Mouse (Mus musculus) MEL (cell line): ENCODE results near the gene Aebp1. TPM values are rescaled to one million over a fixed set of nuclear protein-coding genes. Genes with fewer than 3 reads are reported as not detected.

Source experiments
- DNase-seq: peaks from one replicate; pipeline ENCODE4 v3.0.0; 2011; ENCODE audit warnings: low read depth, low spot score
- H3K27ac ChIP-seq: 2 replicates; pipeline ENCODE4 v1.5.1; 2012; ENCODE audit warnings: low read depth, mild to moderate bottlenecking, control low read depth, low read length, moderate library complexity; ENCODE audit not compliant: control insufficient read depth
- H3K27me3 ChIP-seq, 2 experiments: fragments of 150-350 bp in 1 of 2; sonication (generic) in 1 of 2; 2 replicates each; pipeline ENCODE4 v1.6.1; 2012; ENCODE audit warnings: low read length in 2 of 2, mild to moderate bottlenecking in 2 of 2, improper control_type of control experiment in 1 of 2, moderate library complexity in 1 of 2; ENCODE audit not compliant: insufficient read depth in 2 of 2, control insufficient read depth in 1 of 2
- H3K36me3 ChIP-seq, 2 experiments: 2 replicates each; pipeline ENCODE4 v1.6.1; 2012 to 2014; ENCODE audit warnings: low read length in 2 of 2, improper control_type of control experiment in 1 of 2, inconsistent platforms in 1 of 2, mild to moderate bottlenecking in 1 of 2; ENCODE audit not compliant: insufficient read depth in 2 of 2, control insufficient read depth in 1 of 2
- H3K4me1 ChIP-seq, 2 experiments: fragments of 150-350 bp in 1 of 2; sonication (generic) in 1 of 2; 2 replicates each; pipeline ENCODE4 v1.6.1; 2012; ENCODE audit warnings: low read length in 2 of 2, improper control_type of control experiment in 1 of 2, mild to moderate bottlenecking in 1 of 2; ENCODE audit not compliant: insufficient read depth in 2 of 2, control insufficient read depth in 1 of 2
- H3K4me3 ChIP-seq, 2 experiments: fragments of 150-350 bp in 1 of 2; sonication (generic) in 1 of 2; 2 replicates each; pipeline ENCODE4 v1.5.1; 2012; ENCODE audit warnings: low read depth in 2 of 2, low read length in 2 of 2, mild to moderate bottlenecking in 2 of 2, moderate library complexity in 2 of 2, control low read depth in 1 of 2, improper control_type of control experiment in 1 of 2; ENCODE audit not compliant: control insufficient read depth in 1 of 2, insufficient read depth in 1 of 2
- H3K79me2 ChIP-seq: 2 replicates; pipeline ENCODE4 v1.6.1; 2012; ENCODE audit warnings: mild to moderate bottlenecking, low read length, moderate library complexity; ENCODE audit not compliant: control insufficient read depth, poor library complexity, insufficient read depth
- H3K9ac ChIP-seq: 2 replicates; pipeline ENCODE4 v1.6.1; 2012; ENCODE audit warnings: low read depth, mild to moderate bottlenecking, control low read depth, low read length, moderate library complexity; ENCODE audit not compliant: control insufficient read depth, poor library complexity, severe bottlenecking
- H3K9me3 ChIP-seq: fragments of 150-350 bp; sonication (generic); replicated peaks from 2 replicates; pipeline ENCODE4 v1.6.1; 2012; ENCODE audit warnings: mild to moderate bottlenecking, low read length, improper control_type of control experiment, moderate library complexity; ENCODE audit not compliant: insufficient read depth
- BHLHE40 ChIP-seq: IDR thresholded peaks from 2 replicates; pipeline ENCODE4 v1.6.1; 2012; ENCODE audit warnings: low read depth, mild to moderate bottlenecking, inconsistent platforms, low read length, improper control_type of control experiment, borderline replicate concordance
- CHD2 ChIP-seq: IDR thresholded peaks from 2 replicates; pipeline ENCODE4 v1.6.1; 2011; ENCODE audit warnings: low read length, improper control_type of control experiment
- CTCF ChIP-seq, 3 experiments: IDR thresholded peaks in 2 of 3; conservative IDR thresholded peaks in 1 of 3; 2 replicates each; pipeline ENCODE4 v1.5.1; 2011 to 2012; ENCODE audit warnings: low read length in 3 of 3, low read depth in 2 of 3, mild to moderate bottlenecking in 2 of 3, improper control_type of control experiment in 1 of 3, inconsistent platforms in 1 of 3, mixed read lengths in 1 of 3, moderate library complexity in 1 of 3; ENCODE audit not compliant: control insufficient read depth in 1 of 3, insufficient read depth in 1 of 3, poor library complexity in 1 of 3, severe bottlenecking in 1 of 3
- E2F4 ChIP-seq: IDR thresholded peaks from 2 replicates; pipeline ENCODE4 v1.6.1; 2011; ENCODE audit warnings: low read depth, low read length, improper control_type of control experiment, borderline replicate concordance
- ELF1 ChIP-seq: IDR thresholded peaks from 2 replicates; pipeline ENCODE4 v1.6.1; 2014; ENCODE audit warnings: low read depth, mild to moderate bottlenecking, inconsistent platforms, low read length, improper control_type of control experiment, moderate library complexity
- EP300 ChIP-seq, 2 experiments: IDR thresholded peaks; 2 replicates each; pipeline ENCODE4 v1.6.1; 2011; ENCODE audit warnings: improper control_type of control experiment in 2 of 2, low read length in 2 of 2, low read depth in 1 of 2, mild to moderate bottlenecking in 1 of 2
- GABPA ChIP-seq: IDR thresholded peaks from 2 replicates; pipeline ENCODE4 v1.6.1; 2012; ENCODE audit warnings: low read depth, mild to moderate bottlenecking, inconsistent platforms, low read length, improper control_type of control experiment, moderate library complexity
- KAT2A ChIP-seq: conservative IDR thresholded peaks from 2 replicates; pipeline ENCODE4 v1.6.1; 2012; ENCODE audit warnings: low read depth, low read length, improper control_type of control experiment, inconsistent platforms
- MAFK ChIP-seq: IDR thresholded peaks from 2 replicates; pipeline ENCODE4 v1.6.1; 2011; ENCODE audit warnings: low read depth, mild to moderate bottlenecking, low read length, improper control_type of control experiment, borderline replicate concordance
- MAX ChIP-seq: IDR thresholded peaks from 2 replicates; pipeline ENCODE4 v1.6.1; 2011; ENCODE audit warnings: low read length, improper control_type of control experiment
- MAZ ChIP-seq: IDR thresholded peaks from 2 replicates; pipeline ENCODE4 v1.6.1; 2012; ENCODE audit warnings: low read depth, mild to moderate bottlenecking, inconsistent platforms, low read length, improper control_type of control experiment
- MXI1 ChIP-seq: IDR thresholded peaks from 2 replicates; pipeline ENCODE4 v1.6.1; 2011; ENCODE audit warnings: mild to moderate bottlenecking, low read depth, low read length, improper control_type of control experiment
- MYB ChIP-seq: IDR thresholded peaks from 2 replicates; pipeline ENCODE4 v1.6.1; 2011; ENCODE audit warnings: mild to moderate bottlenecking, low read depth, low read length, improper control_type of control experiment
- MYC ChIP-seq: IDR thresholded peaks from 2 replicates; pipeline ENCODE4 v1.6.1; 2011; ENCODE audit warnings: low read depth, mild to moderate bottlenecking, low read length, improper control_type of control experiment, moderate library complexity
- POLR2AphosphoS2 ChIP-seq: IDR thresholded peaks from 2 replicates; pipeline ENCODE4 v1.6.1; 2011; ENCODE audit warnings: low read length, improper control_type of control experiment
- RAD21 ChIP-seq: IDR thresholded peaks from 2 replicates; pipeline ENCODE4 v1.6.1; 2011; ENCODE audit warnings: mild to moderate bottlenecking, low read depth, low read length, improper control_type of control experiment
- SIN3A ChIP-seq: IDR thresholded peaks from 2 replicates; pipeline ENCODE4 v1.6.1; 2012; ENCODE audit warnings: low read length, improper control_type of control experiment, inconsistent platforms
- SMC3 ChIP-seq: IDR thresholded peaks from 2 replicates; pipeline ENCODE4 v1.6.1; 2011; ENCODE audit warnings: low read depth, low read length, improper control_type of control experiment
- TBP ChIP-seq: IDR thresholded peaks from 2 replicates; pipeline ENCODE4 v1.8.0; 2011; ENCODE audit warnings: low read depth, low read length, improper control_type of control experiment
- TCF12 ChIP-seq: IDR thresholded peaks from 2 replicates; pipeline ENCODE4 v1.6.1; 2014; ENCODE audit warnings: low read depth, mild to moderate bottlenecking, inconsistent platforms, low read length, improper control_type of control experiment, moderate library complexity
- UBTF ChIP-seq: IDR thresholded peaks from 2 replicates; pipeline ENCODE4 v1.6.1; 2012; ENCODE audit warnings: low read depth, mild to moderate bottlenecking, inconsistent platforms, low read length, improper control_type of control experiment, moderate library complexity, borderline replicate concordance; ENCODE audit not compliant: insufficient read depth
- USF1 ChIP-seq: IDR thresholded peaks from 2 replicates; pipeline ENCODE4 v1.6.1; 2014; ENCODE audit warnings: low read depth, mild to moderate bottlenecking, inconsistent platforms, low read length, improper control_type of control experiment, moderate library complexity
- USF2 ChIP-seq, 2 experiments: IDR thresholded peaks; 2 replicates each; pipeline ENCODE4 v1.6.1; 2011 to 2012; ENCODE audit warnings: improper control_type of control experiment in 2 of 2, low read length in 2 of 2, borderline replicate concordance in 1 of 2, inconsistent platforms in 1 of 2, low read depth in 1 of 2, mild to moderate bottlenecking in 1 of 2; ENCODE audit not compliant: insufficient read depth in 1 of 2
- ZC3H11A ChIP-seq: IDR thresholded peaks from 2 replicates; pipeline ENCODE4 v1.6.1; 2012; ENCODE audit warnings: low read depth, mild to moderate bottlenecking, inconsistent platforms, low read length, improper control_type of control experiment
- polyA plus RNA-seq, 2 experiments: library from polyadenylated mRNA; stranded (reverse) in 1 of 2; unstranded in 1 of 2; fragments of >175 nt in 1 of 2; fragments of >200 nt in 1 of 2; gene quantifications; 2 replicates each; pipeline versions ENCODE4 v1.2.1 to v1.2.4; 2012; ENCODE audit warnings: low replicate concordance in 2 of 2, low read depth in 1 of 2; ENCODE audit not compliant: insufficient read length in 2 of 2, insufficient read depth in 1 of 2, missing spikeins in 1 of 2
- total RNA-seq: library from RNA; depleted of rRNA; stranded (reverse); fragments of 300-350 nt; gene quantifications from 2 replicates; pipeline ENCODE4 v1.2.3, GENCODE M21; 2012

Aebp1 gene
- total and polyA plus RNA-seq, 3 experiments = 0.10 TPM; not detected in 2

DNA sequence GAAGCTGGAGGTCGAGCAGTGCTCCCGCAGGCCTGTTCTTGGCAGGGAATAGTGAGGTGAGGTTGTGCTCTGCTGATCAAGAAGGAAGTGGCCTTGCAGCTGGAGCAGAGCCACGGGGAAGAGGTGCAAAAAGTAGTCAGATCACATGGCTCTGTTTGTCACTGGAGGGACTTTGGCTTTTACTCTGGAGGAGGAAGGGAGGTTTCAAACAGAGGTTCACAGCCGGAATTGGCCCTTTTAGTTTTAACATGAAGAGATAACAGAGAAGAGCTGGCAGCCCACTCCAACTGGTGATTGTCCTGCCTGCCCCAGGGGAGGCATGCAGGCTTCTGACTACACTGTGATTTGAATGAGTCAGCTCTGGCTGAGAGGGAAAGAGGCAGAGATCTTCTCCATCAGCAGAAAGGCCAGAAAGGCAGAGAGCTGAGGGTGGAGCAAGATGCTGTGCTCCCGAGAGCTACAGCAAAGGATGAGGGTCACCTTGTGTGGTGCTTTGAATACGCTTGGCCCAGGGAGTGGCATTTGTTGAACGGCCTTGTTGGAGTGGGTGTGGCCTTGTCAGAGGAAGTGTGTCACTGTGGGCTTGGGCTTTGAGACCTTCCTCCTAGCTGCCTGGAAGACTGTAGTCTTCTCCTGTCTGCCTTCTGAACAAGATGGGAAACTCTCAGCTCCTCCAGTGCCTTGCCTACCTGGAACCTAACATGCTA is 15.0 kb upstream of the Aebp1 start:
- Histone ChIP-seq H3K9ac (no peak overlapping the region), H3K27ac (no peak overlapping the region), H3K4me3 (no peak overlapping the region), H3K9me3 (no peaks in the 10 kb centered on the region), H3K36me3 (no peaks in the 10 kb centered on the region; a peak in 1 of 4 replicates), H3K79me2 (no peaks in the 10 kb centered on the region), H3K27me3 (no peaks in the 10 kb centered on the region), H3K4me1 (peaks cover 0 to 13% of the 10 kb centered on the region in 2 experiments; a peak in 3 of 4 replicates)
- no peak for TF ChIP-seq CHD2
- no peak for TF ChIP-seq E2F4
- no peak for TF ChIP-seq TCF12
- peak; percentile 25; the same call in 1 of the 2 replicates for TF ChIP-seq MAX
- no peak for TF ChIP-seq MYB
- no peak for TF ChIP-seq CTCF (IDR thresholded peaks at IDR 0.05 in 2 of 3, conservative IDR thresholded peaks at IDR 0.05 in 1 of 3; ENCODE audit: control insufficient read depth in 1 of 3, insufficient read depth in 1 of 3, low read depth in 2 of 3, low read length in 3 of 3, poor library complexity in 1 of 3, severe bottlenecking in 1 of 3)
- TF ChIP-seq MYC = no peak
- no peak for TF ChIP-seq BHLHE40
- TF ChIP-seq USF1 = 0 out of 2 replicates have a peak, but pooled peaks have one; percentile 32
- no peak for TF ChIP-seq SMC3
- no peak for TF ChIP-seq USF2 (IDR thresholded peaks at IDR 0.05; ENCODE audit: borderline replicate concordance in 1 of 2, insufficient read depth in 1 of 2, low read depth in 1 of 2, low read length in 2 of 2)
- DNase-seq = peak; percentile 41

- Histone ChIP-seq H3K36me3 (peaks cover 0 to 4% of the 10 kb centered on the region in 2 experiments; a peak in 2 of 4 replicates), H3K9me3 (no peaks in the 10 kb centered on the region), H3K4me1 (peaks cover 2 to 18% of the 10 kb centered on the region in 2 experiments), H3K9ac (no peak overlapping the region), H3K27ac (no peak overlapping the region), H3K79me2 (no peaks in the 10 kb centered on the region), H3K4me3 (no peak overlapping the region), H3K27me3 (no peaks in the 10 kb centered on the region)
- no peak for DNase-seq
- no peak for TF ChIP-seq E2F4
- no peak for TF ChIP-seq MYC
- TF ChIP-seq UBTF = no peak
- TF ChIP-seq MAZ = no peak
- TF ChIP-seq KAT2A = no peak
- TF ChIP-seq GABPA = no peak
- no peak for TF ChIP-seq MYB
- no peak for TF ChIP-seq POLR2AphosphoS2
- no peak for TF ChIP-seq USF1
- no peak for TF ChIP-seq TBP
- no peak for TF ChIP-seq ELF1
- TF ChIP-seq MAFK = no peak
- no peak for TF ChIP-seq MXI1
- no peak for TF ChIP-seq RAD21
- no peak for TF ChIP-seq EP300 (IDR thresholded peaks at IDR 0.05; ENCODE audit: low read depth in 1 of 2, low read length in 2 of 2)
- no peak for TF ChIP-seq SMC3
- no peak for TF ChIP-seq CHD2
- no peak for TF ChIP-seq SIN3A
- TF ChIP-seq ZC3H11A = no peak
Observed at GRCm38 (mm10) chr11:5848741-5849140, 13.0 kb upstream of the Aebp1 start.
